Mouse (Mus musculus) limb, embryonic 15.5 days (tissue): Measurements from ENCODE around the gene Zfp978. TPM values are rescaled to one million over a fixed set of nuclear protein-coding genes. Genes with fewer than 3 reads are reported as not detected.
"Not testable (repeated sequence)": the region's sequence is repeated elsewhere in the genome, so short reads cannot be mapped to it uniquely, and the experiment has no call there.

Source experiments
- ATAC-seq: fragments of 200-750 bp; cut with Nextera tagmentation; 2 replicates; pipeline ENCODE4 v1.8.0; 2017; ENCODE audit warnings: low read depth, moderate TSS enrichment; ENCODE audit not compliant: insufficient number of reproducible peaks, low FRiP score, low TSS enrichment
- H3K27ac ChIP-seq: fragments of 300-500 bp; sonication (generic); 2 replicates; pipeline ENCODE4 v1.5.1; 2015; ENCODE audit warnings: moderate library complexity, mild to moderate bottlenecking, inconsistent platforms
- H3K27me3 ChIP-seq: fragments of 300-500 bp; sonication (generic); 2 replicates; pipeline ENCODE4 v1.6.1; 2015; ENCODE audit warnings: inconsistent platforms
- H3K36me3 ChIP-seq: fragments of 300-500 bp; sonication (generic); 2 replicates; pipeline ENCODE4 v1.6.1; 2015; ENCODE audit warnings: inconsistent platforms
- H3K4me1 ChIP-seq: fragments of 300-500 bp; sonication (generic); 2 replicates; pipeline ENCODE4 v1.6.1; 2015; ENCODE audit warnings: inconsistent platforms
- H3K4me2 ChIP-seq: fragments of 300-500 bp; sonication (generic); 2 replicates; pipeline ENCODE4 v1.6.1; 2015; ENCODE audit warnings: mild to moderate bottlenecking, inconsistent platforms
- H3K4me3 ChIP-seq: fragments of 300-500 bp; sonication (generic); 2 replicates; pipeline ENCODE4 v1.5.1; 2015; ENCODE audit warnings: mild to moderate bottlenecking, inconsistent platforms
- H3K9ac ChIP-seq: fragments of 300-500 bp; sonication (generic); 2 replicates; pipeline ENCODE4 v1.6.1; 2015; ENCODE audit warnings: inconsistent platforms
- H3K9me3 ChIP-seq: fragments of 300-500 bp; sonication (generic); 2 replicates; pipeline ENCODE4 v1.6.1; 2016; ENCODE audit warnings: inconsistent platforms
- WGBS: fragments of 180-500 bp; shearing (Covaris S2); methylation state at CpG from one replicate; pipeline ENCODE4 v1.1.7; 2015; 5-methylcytosine and 5-hydroxymethylcytosine counted together
- polyA plus RNA-seq: library from polyadenylated mRNA; unstranded; fragments of >200 nt; fragmentation: Nextera tagmentation; extraction: Ambion mirVana; gene quantifications from 2 replicates; pipeline ENCODE4 v1.2.1, GENCODE M21; 2015

The Zfp978 gene
- polyA plus RNA-seq, 1 experiment from 2014 or later: 0.14 TPM

GRCm38 (mm10) chr4:147420794-147421193 is 59.7 kb downstream of the Zfp978 start:
- WGBS: 63% methylated on average over 3 of the region's 3 CpGs
- no peaks in the 10 kb centered on the region for H3K27me3 ChIP-seq

GRCm38 (mm10) chr4:147421316-147421715 is 60.2 kb downstream of the Zfp978 start:
- H3K27ac ChIP-seq, H3K4me2 ChIP-seq, H3K9ac ChIP-seq, H3K4me3 ChIP-seq, H3K4me1 ChIP-seq, ATAC-seq, H3K27me3 ChIP-seq, H3K36me3 ChIP-seq: not testable (repeated sequence)
- H3K9me3 ChIP-seq: peaks cover 45% of the 10 kb centered on the region
- 22% methylated on average over 1 of the region's 1 CpGs for WGBS

More at GRCm38 (mm10) chr4:147420794-147421193, 59.7 kb downstream of the Zfp978 start:
- ATAC-seq: no peak
- Histone ChIP-seq H3K4me2 (no peak overlapping the region), H3K27ac (no peak overlapping the region), H3K9me3 (peaks cover 45% of the 10 kb centered on the region), H3K4me3 (no peak overlapping the region), H3K4me1 (no peaks in the 10 kb centered on the region), H3K9ac (no peak overlapping the region), H3K36me3 (no peaks in the 10 kb centered on the region)

GRCm38 (mm10) chr4:147423140-147423539 is 62.0 kb downstream of the Zfp978 start:
- H3K27me3 ChIP-seq: no peaks in the 10 kb centered on the region
- no peak overlapping the region for H3K4me2 ChIP-seq
- no peak overlapping the region for H3K9ac ChIP-seq
- H3K27ac ChIP-seq: no peak overlapping the region
- no peaks in the 10 kb centered on the region for H3K4me1 ChIP-seq
- H3K36me3 ChIP-seq: no peaks in the 10 kb centered on the region
- H3K9me3 ChIP-seq: peaks cover 35% of the 10 kb centered on the region
- H3K4me3 ChIP-seq: no peak overlapping the region
- ATAC-seq: peak; percentile 10; the same call in 1 of the 2 replicates
- 49% methylated on average over 3 of the region's 3 CpGs for WGBS

- WGBS: 59% methylated on average over 4 of the region's 4 CpGs
- ATAC-seq: no peak
- no peak overlapping the region for H3K27ac ChIP-seq
- no peaks in the 10 kb centered on the region for H3K36me3 ChIP-seq
- H3K4me3 ChIP-seq: no peak overlapping the region
- H3K9ac ChIP-seq: no peak overlapping the region
- H3K27me3 ChIP-seq: no peaks in the 10 kb centered on the region
- H3K9me3 ChIP-seq: peaks cover 29% of the 10 kb centered on the region
- H3K4me2 ChIP-seq: no peak overlapping the region
- no peaks in the 10 kb centered on the region for H3K4me1 ChIP-seq
Observed at GRCm38 (mm10) chr4:147423641-147424298, 62.7 kb downstream of the Zfp978 start.

GRCm38 (mm10) chr4:147424404-147424803 is 63.3 kb downstream of the Zfp978 start:
- H3K36me3 ChIP-seq, H3K9ac ChIP-seq, H3K4me1 ChIP-seq, H3K27me3 ChIP-seq, H3K27ac ChIP-seq, H3K4me3 ChIP-seq, ATAC-seq, H3K4me2 ChIP-seq: not testable (repeated sequence)
- WGBS: 45% methylated on average over 3 of the region's 3 CpGs
- H3K9me3 ChIP-seq: peaks cover 25% of the 10 kb centered on the region

- not testable (repeated sequence) for H3K9ac ChIP-seq, H3K4me3 ChIP-seq, H3K4me1 ChIP-seq, H3K4me2 ChIP-seq, H3K27ac ChIP-seq, H3K36me3 ChIP-seq, H3K27me3 ChIP-seq
- 53% methylated on average over 5 of the region's 5 CpGs for WGBS
- H3K9me3 ChIP-seq: peaks cover 20% of the 10 kb centered on the region
- ATAC-seq: 0 out of 2 replicates have a peak, but pooled peaks have one; percentile 5
Observed at GRCm38 (mm10) chr4:147425615-147426347, 64.7 kb downstream of the Zfp978 start.

GRCm38 (mm10) chr4:147430651-147431050 is 69.5 kb downstream of the Zfp978 start:
- no peak overlapping the region for H3K4me3 ChIP-seq
- no peak overlapping the region for H3K27ac ChIP-seq
- no peaks in the 10 kb centered on the region for H3K36me3 ChIP-seq
- no peaks in the 10 kb centered on the region for H3K27me3 ChIP-seq
- ATAC-seq: no peak
- no peak overlapping the region for H3K9ac ChIP-seq
- no peak overlapping the region for H3K4me2 ChIP-seq
- H3K9me3 ChIP-seq: peaks cover 28% of the 10 kb centered on the region
- H3K4me1 ChIP-seq: no peaks in the 10 kb centered on the region

- peaks cover 30% of the 10 kb centered on the region for H3K9me3 ChIP-seq
- H3K4me1 ChIP-seq, H3K4me2 ChIP-seq, H3K27ac ChIP-seq, H3K9ac ChIP-seq, H3K27me3 ChIP-seq, H3K36me3 ChIP-seq, H3K4me3 ChIP-seq: not testable (repeated sequence)
- WGBS: 69% methylated on average over 3 of the region's 3 CpGs
- ATAC-seq: peak; percentile 41
Observed at GRCm38 (mm10) chr4:147431696-147432442, 70.8 kb downstream of the Zfp978 start.

GRCm38 (mm10) chr4:147432443-147432790 is 71.3 kb downstream of the Zfp978 start:
- Histone ChIP-seq H3K4me1 (no peaks in the 10 kb centered on the region), H3K4me2 (no peak overlapping the region), H3K27ac (no peak overlapping the region), H3K36me3 (no peaks in the 10 kb centered on the region), H3K27me3 (no peaks in the 10 kb centered on the region), H3K4me3 (no peak overlapping the region), H3K9me3 (peaks cover 32% of the 10 kb centered on the region), H3K9ac (no peak overlapping the region)
- ATAC-seq: peak; percentile 15
- WGBS: 87% methylated on average over 1 of the region's 1 CpGs

GRCm38 (mm10) chr4:147433017-147433416 is 71.9 kb downstream of the Zfp978 start:
- ATAC-seq: 0 out of 2 replicates have a peak, but pooled peaks have one; percentile 4

GRCm38 (mm10) chr4:147433874-147434273 is 72.8 kb downstream of the Zfp978 start:
- Histone ChIP-seq H3K4me3 (no peak overlapping the region), H3K9me3 (peaks cover 32% of the 10 kb centered on the region), H3K9ac (no peak overlapping the region), H3K4me1 (no peaks in the 10 kb centered on the region), H3K27ac (no peak overlapping the region), H3K4me2 (no peak overlapping the region), H3K27me3 (no peaks in the 10 kb centered on the region), H3K36me3 (no peaks in the 10 kb centered on the region)
- ATAC-seq: peak; percentile 37
- WGBS: 40% methylated on average over 2 of the region's 2 CpGs

More at GRCm38 (mm10) chr4:147433017-147433416, 71.9 kb downstream of the Zfp978 start:
- Histone ChIP-seq H3K9ac (no peak overlapping the region), H3K4me3 (no peak overlapping the region), H3K27ac (no peak overlapping the region), H3K4me2 (no peak overlapping the region), H3K4me1 (no peaks in the 10 kb centered on the region), H3K9me3 (peaks cover 32% of the 10 kb centered on the region), H3K27me3 (no peaks in the 10 kb centered on the region), H3K36me3 (no peaks in the 10 kb centered on the region)
- WGBS: 38% methylated on average over 3 of the region's 3 CpGs
